Mouse (Mus musculus) C2C12 (cell line): ENCODE measurements around the gene Irf4. TPM values are rescaled to one million over a fixed set of nuclear protein-coding genes. Genes with fewer than 3 reads are reported as not detected.

Source experiments
- H3K27me3 ChIP-seq: one replicate; pipeline ENCODE4 v1.6.1; 2011; ENCODE audit not compliant: control insufficient read depth, insufficient read depth, insufficient read length
- H3K36me3 ChIP-seq: one replicate; pipeline ENCODE4 v1.6.1; 2011; ENCODE audit not compliant: control insufficient read depth, insufficient read depth
- H3K4me3 ChIP-seq: one replicate; pipeline ENCODE4 v1.5.1; 2011; ENCODE audit warnings: mild to moderate bottlenecking, control low read depth; ENCODE audit not compliant: poor library complexity, insufficient read depth, severe bottlenecking
- H3K79me2 ChIP-seq: one replicate; pipeline ENCODE4 v1.6.1; 2011; ENCODE audit not compliant: control insufficient read depth, insufficient read depth
- H3K79me3 ChIP-seq: one replicate; pipeline ENCODE4 v1.6.1; 2011; ENCODE audit warnings: low read depth, control low read depth
- H3ac ChIP-seq: one replicate; pipeline ENCODE3; 2011; ENCODE audit warnings: low read depth; ENCODE audit not compliant: control insufficient read depth, insufficient read length
- CEBPB ChIP-seq: IDR thresholded peaks from one replicate; pipeline ENCODE4 v1.6.1; 2011; ENCODE audit warnings: low read depth, mild to moderate bottlenecking, control low read depth, moderate library complexity
- CTCF ChIP-seq: IDR thresholded peaks from one replicate; pipeline ENCODE4 v1.5.1; 2011; ENCODE audit not compliant: control insufficient read depth, insufficient read depth, insufficient read length
- FOSL1 ChIP-seq: IDR thresholded peaks from one replicate; pipeline ENCODE4 v1.8.0; 2011; ENCODE audit warnings: mild to moderate bottlenecking, low read length; ENCODE audit not compliant: poor library complexity, insufficient read depth, severe bottlenecking
- MAX ChIP-seq: IDR thresholded peaks from one replicate; pipeline ENCODE4 v1.6.1; 2011; ENCODE audit warnings: mild to moderate bottlenecking, control low read depth
- MYOD1 ChIP-seq: IDR thresholded peaks from one replicate; pipeline ENCODE4 v1.6.1; 2011; ENCODE audit warnings: low read depth; ENCODE audit not compliant: control insufficient read depth, insufficient read length
- MYOG ChIP-seq: IDR thresholded peaks from one replicate; pipeline ENCODE4 v1.6.1; 2011; ENCODE audit not compliant: control insufficient read depth, insufficient read length; ENCODE audit errors: extremely low read depth
- USF1 ChIP-seq: IDR thresholded peaks from one replicate; pipeline ENCODE4 v1.6.1; 2011; ENCODE audit warnings: low read depth, mild to moderate bottlenecking, control low read depth, moderate library complexity
- polyA plus RNA-seq: library from polyadenylated mRNA; unstranded; fragments of >200 nt; fragmentation: generic; extraction: Trizol; gene quantifications from one replicate; pipeline ENCODE4 v1.2.1, GENCODE M21; 2012; ENCODE audit warnings: missing spikeins

Gene Irf4
- polyA plus RNA-seq, 1 experiment = not detected

- H3K79me2 ChIP-seq = no peaks in the 10 kb centered on the region
- H3K27me3 ChIP-seq = no peaks in the 10 kb centered on the region
- TF ChIP-seq FOSL1 (no peak), CTCF (no peak), MYOD1 (no peak), CEBPB (no peak), MYOG (no peak), MAX (no peak), USF1 (no peak)
- H3ac ChIP-seq = no peak overlapping the region
- H3K79me3 ChIP-seq = no peaks in the 10 kb centered on the region
- no peaks in the 10 kb centered on the region for H3K36me3 ChIP-seq
- H3K4me3 ChIP-seq = no peak overlapping the region
Measured at GRCm38 (mm10) chr13:30785423-30786040, 36.5 kb downstream of the Irf4 start.

- Histone ChIP-seq H3K79me3 (no peaks in the 10 kb centered on the region), H3K27me3 (no peaks in the 10 kb centered on the region), H3ac (no peak overlapping the region), H3K36me3 (no peaks in the 10 kb centered on the region), H3K4me3 (no peak overlapping the region), H3K79me2 (no peaks in the 10 kb centered on the region)
- TF ChIP-seq MYOD1 (no peak), USF1 (no peak), CTCF (no peak), MAX (no peak), CEBPB (no peak), FOSL1 (no peak), MYOG (no peak)
Measured at GRCm38 (mm10) chr13:30786235-30787035, 37.4 kb downstream of the Irf4 start.

- H3K79me3 ChIP-seq = no peaks in the 10 kb centered on the region
- TF ChIP-seq CEBPB (no peak), USF1 (no peak), FOSL1 (no peak), MYOG (no peak), MYOD1 (no peak), CTCF (no peak), MAX (no peak)
Measured at GRCm38 (mm10) chr13:30787036-30787320, 38.0 kb downstream of the Irf4 start.

GRCm38 (mm10) chr13:30787556-30787955 is 38.5 kb downstream of the Irf4 start:
- Histone ChIP-seq H3ac (no peak overlapping the region), H3K4me3 (no peak overlapping the region), H3K27me3 (no peaks in the 10 kb centered on the region), H3K79me3 (no peaks in the 10 kb centered on the region), H3K79me2 (no peaks in the 10 kb centered on the region), H3K36me3 (no peaks in the 10 kb centered on the region)
- TF ChIP-seq MYOG = no peak
- TF ChIP-seq CEBPB = no peak
- TF ChIP-seq CTCF = no peak
- no peak for TF ChIP-seq FOSL1
- TF ChIP-seq USF1 = no peak
- TF ChIP-seq MYOD1 = no peak
- no peak for TF ChIP-seq MAX

More at GRCm38 (mm10) chr13:30787036-30787320, 38.0 kb downstream of the Irf4 start:
- Histone ChIP-seq H3ac (no peak overlapping the region), H3K79me2 (no peaks in the 10 kb centered on the region), H3K27me3 (no peaks in the 10 kb centered on the region), H3K36me3 (no peaks in the 10 kb centered on the region), H3K4me3 (no peak overlapping the region)

GRCm38 (mm10) chr13:30787960-30788359 is 38.9 kb downstream of the Irf4 start:
- no peak overlapping the region for H3K4me3 ChIP-seq
- H3ac ChIP-seq = no peak overlapping the region
- H3K79me3 ChIP-seq = no peaks in the 10 kb centered on the region
- H3K27me3 ChIP-seq = no peaks in the 10 kb centered on the region
- no peaks in the 10 kb centered on the region for H3K79me2 ChIP-seq
- TF ChIP-seq MYOG (no peak), FOSL1 (peak; percentile 26)
- no peaks in the 10 kb centered on the region for H3K36me3 ChIP-seq

- Histone ChIP-seq H3K79me2 (no peaks in the 10 kb centered on the region), H3K4me3 (no peak overlapping the region), H3K79me3 (no peaks in the 10 kb centered on the region), H3ac (no peak overlapping the region), H3K27me3 (no peaks in the 10 kb centered on the region), H3K36me3 (no peaks in the 10 kb centered on the region)
- TF ChIP-seq USF1 = no peak
- no peak for TF ChIP-seq CTCF
- no peak for TF ChIP-seq MYOD1
- TF ChIP-seq FOSL1 = no peak
- TF ChIP-seq MAX = no peak
- no peak for TF ChIP-seq MYOG
- no peak for TF ChIP-seq CEBPB
Measured at GRCm38 (mm10) chr13:30788421-30788820, 39.4 kb downstream of the Irf4 start.
